Mouse (Mus musculus): Measurements from ENCODE around the gene Mfap3.

DNA sequence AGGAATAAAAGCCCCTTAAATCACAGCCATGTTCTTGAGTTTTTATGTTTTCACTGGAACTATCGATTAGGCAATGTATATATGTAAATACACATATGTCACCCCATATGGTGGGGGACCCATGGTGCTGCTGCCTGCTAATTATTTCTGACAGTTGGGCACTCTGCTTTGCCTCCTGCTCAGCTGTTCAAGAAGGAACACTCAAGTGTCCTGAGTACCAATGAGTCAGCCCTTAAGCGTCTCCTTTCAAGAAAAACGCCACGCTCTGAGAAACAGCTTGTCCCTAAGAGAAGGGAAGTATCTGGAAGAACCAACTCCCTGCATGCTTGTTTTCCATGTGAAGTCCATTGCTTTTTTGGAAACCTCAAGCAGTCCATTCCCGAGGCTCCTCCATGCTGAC is 17.4 kb downstream of the Mfap3 start:
- TF ChIP-seq CTCF (IDR thresholded peaks at IDR 0.05; ENCODE audit: insufficient read depth, low read length) (no peak), POLR2A (IDR thresholded peaks at IDR 0.05; ENCODE audit: borderline replicate concordance, extremely low read depth, low read depth, low read length) (no peak)
